Mouse (Mus musculus): Measurements from ENCODE around the gene Tmcc2. TPM values are rescaled to one million over a fixed set of nuclear protein-coding genes. Genes with fewer than 3 reads are reported as not detected.

The Tmcc2 gene
- polyA plus RNA-seq, 1 experiment = 5.3 TPM

GRCm38 (mm10) chr1:132417319-132418251 lies 26.5 kb upstream of the Tmcc2 start, which contains the start of gene Dstyk:
TSS of gene Dstyk (plus strand) at chr1:132417555.
- WGBS = 3% methylated on average over 85 of the region's 85 CpGs
- Histone ChIP-seq H3K4me1 (replicated peaks; ENCODE audit: control insufficient read depth, insufficient read depth, low read length) (peaks cover 9% of the 10 kb centered on the region), H3K27ac (ENCODE audit: control insufficient read depth, insufficient read depth, low read length) (no peak within 1 kb of the TSS), H3K4me3 (ENCODE audit: control insufficient read depth, insufficient read depth, low read length) (peak within 1 kb of the TSS; percentile 76), H3K36me3 (ENCODE audit: control insufficient read depth, insufficient read depth, low read length) (no peaks in the 10 kb centered on the region), H3K27me3 (ENCODE audit: control insufficient read depth, insufficient read depth, low read length) (no peaks in the 10 kb centered on the region)
- DNase-seq = peak; percentile 79
- TF ChIP-seq CTCF (IDR thresholded peaks at IDR 0.05; ENCODE audit: borderline replicate concordance, control insufficient read depth, extremely low read depth, insufficient read depth, low read length, poor library complexity) = peak; percentile 89
- TF ChIP-seq POLR2A (IDR thresholded peaks at IDR 0.05; ENCODE audit: control insufficient read depth, extremely low read depth, insufficient read depth, low read length, poor library complexity) = peak; percentile 41; the same call in 1 of the 2 replicates

- no peaks in the 10 kb centered on the region for H3K36me3 ChIP-seq (ENCODE audit: control insufficient read depth, insufficient read depth, low read length)
- peaks cover 9% of the 10 kb centered on the region for H3K4me1 ChIP-seq (replicated peaks; ENCODE audit: control insufficient read depth, insufficient read depth, low read length)
- H3K27me3 ChIP-seq (ENCODE audit: control insufficient read depth, insufficient read depth, low read length) = no peaks in the 10 kb centered on the region
- no peak overlapping the region for H3K27ac ChIP-seq (ENCODE audit: control insufficient read depth, insufficient read depth, low read length)
- H3K4me3 ChIP-seq (ENCODE audit: control insufficient read depth, insufficient read depth, low read length) = peak overlapping the region; percentile 76
- DNase-seq = no peak
- under 1% methylated on average over 6 of the region's 6 CpGs for WGBS
- no peak for TF ChIP-seq CTCF (IDR thresholded peaks at IDR 0.05; ENCODE audit: borderline replicate concordance, control insufficient read depth, extremely low read depth, insufficient read depth, low read length, poor library complexity)
- TF ChIP-seq POLR2A (IDR thresholded peaks at IDR 0.05; ENCODE audit: control insufficient read depth, extremely low read depth, insufficient read depth, low read length, poor library complexity) = no peak
Observed at GRCm38 (mm10) chr1:132416943-132417290, 25.8 kb upstream of the Tmcc2 start.

GRCm38 (mm10) chr1:132416244-132416942 lies 25.3 kb upstream of the Tmcc2 start:
- no peak overlapping the region for H3K27ac ChIP-seq (ENCODE audit: control insufficient read depth, insufficient read depth, low read length)
- H3K27me3 ChIP-seq (ENCODE audit: control insufficient read depth, insufficient read depth, low read length) = no peaks in the 10 kb centered on the region
- TF ChIP-seq POLR2A (IDR thresholded peaks at IDR 0.05; ENCODE audit: control insufficient read depth, extremely low read depth, insufficient read depth, low read length, poor library complexity) (no peak), CTCF (IDR thresholded peaks at IDR 0.05; ENCODE audit: borderline replicate concordance, control insufficient read depth, extremely low read depth, insufficient read depth, low read length, poor library complexity) (no peak)
- H3K36me3 ChIP-seq (ENCODE audit: control insufficient read depth, insufficient read depth, low read length) = no peaks in the 10 kb centered on the region
- H3K4me3 ChIP-seq (ENCODE audit: control insufficient read depth, insufficient read depth, low read length) = no peak overlapping the region
- H3K4me1 ChIP-seq (replicated peaks; ENCODE audit: control insufficient read depth, insufficient read depth, low read length) = peaks cover 9% of the 10 kb centered on the region
- no peak for DNase-seq
- 36% methylated on average over 8 of the region's 8 CpGs for whole genome bisulfite sequencing

GRCm38 (mm10) chr1:132410657-132411056 lies 19.6 kb upstream of the Tmcc2 start:
- DNase-seq = no peak
- 61% methylated on average over 3 of the region's 3 CpGs for WGBS
- H3K4me1 ChIP-seq (replicated peaks; ENCODE audit: control insufficient read depth, insufficient read depth, low read length) = no peaks in the 10 kb centered on the region
- no peak overlapping the region for H3K4me3 ChIP-seq (ENCODE audit: control insufficient read depth, insufficient read depth, low read length)
- no peaks in the 10 kb centered on the region for H3K27me3 ChIP-seq (ENCODE audit: control insufficient read depth, insufficient read depth, low read length)
- TF ChIP-seq POLR2A (IDR thresholded peaks at IDR 0.05; ENCODE audit: control insufficient read depth, extremely low read depth, insufficient read depth, low read length, poor library complexity) (no peak), CTCF (IDR thresholded peaks at IDR 0.05; ENCODE audit: borderline replicate concordance, control insufficient read depth, extremely low read depth, insufficient read depth, low read length, poor library complexity) (no peak)
- H3K36me3 ChIP-seq (ENCODE audit: control insufficient read depth, insufficient read depth, low read length) = no peaks in the 10 kb centered on the region
- H3K27ac ChIP-seq (ENCODE audit: control insufficient read depth, insufficient read depth, low read length) = no peak overlapping the region

GRCm38 (mm10) chr1:132401843-132402242 lies 10.8 kb upstream of the Tmcc2 start:
- H3K27me3 ChIP-seq (ENCODE audit: control insufficient read depth, insufficient read depth, low read length) = no peaks in the 10 kb centered on the region
- H3K4me1 ChIP-seq (replicated peaks; ENCODE audit: control insufficient read depth, insufficient read depth, low read length) = no peaks in the 10 kb centered on the region
- WGBS = 100% methylated on average over 1 of the region's 1 CpGs
- DNase-seq = no peak
- H3K4me3 ChIP-seq (ENCODE audit: control insufficient read depth, insufficient read depth, low read length) = no peak overlapping the region
- H3K27ac ChIP-seq (ENCODE audit: control insufficient read depth, insufficient read depth, low read length) = no peak overlapping the region
- H3K36me3 ChIP-seq (ENCODE audit: control insufficient read depth, insufficient read depth, low read length) = no peaks in the 10 kb centered on the region
- TF ChIP-seq POLR2A (IDR thresholded peaks at IDR 0.05; ENCODE audit: control insufficient read depth, extremely low read depth, insufficient read depth, low read length, poor library complexity) = no peak
- no peak for TF ChIP-seq CTCF (IDR thresholded peaks at IDR 0.05; ENCODE audit: borderline replicate concordance, control insufficient read depth, extremely low read depth, insufficient read depth, low read length, poor library complexity)

GRCm38 (mm10) chr1:132400538-132400937 lies 9.5 kb upstream of the Tmcc2 start:
- no peaks in the 10 kb centered on the region for H3K27me3 ChIP-seq (ENCODE audit: control insufficient read depth, insufficient read depth, low read length)
- TF ChIP-seq CTCF (IDR thresholded peaks at IDR 0.05; ENCODE audit: borderline replicate concordance, control insufficient read depth, extremely low read depth, insufficient read depth, low read length, poor library complexity) (no peak), POLR2A (IDR thresholded peaks at IDR 0.05; ENCODE audit: control insufficient read depth, extremely low read depth, insufficient read depth, low read length, poor library complexity) (no peak)
- 75% methylated on average over 1 of the region's 1 CpGs for WGBS
- no peak overlapping the region for H3K27ac ChIP-seq (ENCODE audit: control insufficient read depth, insufficient read depth, low read length)
- no peaks in the 10 kb centered on the region for H3K4me1 ChIP-seq (replicated peaks; ENCODE audit: control insufficient read depth, insufficient read depth, low read length)
- no peak overlapping the region for H3K4me3 ChIP-seq (ENCODE audit: control insufficient read depth, insufficient read depth, low read length)
- DNase-seq = no peak
- H3K36me3 ChIP-seq (ENCODE audit: control insufficient read depth, insufficient read depth, low read length) = no peaks in the 10 kb centered on the region

All from thymus, adult 2 months (tissue).